Mouse (Mus musculus): ENCODE measurements at regions not wholly inside any gene's neighbourhood (a gene's known extent, or its start where the extent isn't known, plus 50 kb on each side); places are given as distances from the start of the nearest gene placed in this dataset.

DNA sequence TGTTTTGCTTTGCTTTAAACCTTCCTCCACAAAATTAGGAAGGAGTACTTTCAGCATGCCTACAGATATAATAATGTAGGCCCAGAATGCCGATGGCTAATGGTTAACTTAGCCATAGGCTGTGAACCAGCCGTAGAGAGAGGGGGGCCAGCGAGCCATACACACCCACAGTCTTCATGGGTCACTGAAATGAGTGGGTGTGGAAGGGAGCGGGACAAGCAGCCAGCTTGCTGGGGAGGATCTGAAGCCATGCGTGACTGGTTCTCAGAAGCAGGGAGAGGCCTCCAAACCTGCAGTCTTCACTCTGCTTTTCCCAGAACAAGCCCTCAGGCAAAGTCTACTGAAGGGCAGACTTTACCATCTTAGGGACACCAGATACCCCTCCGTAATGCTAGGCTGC lies 50.8 kb upstream of the Ptpn13 start:
- ATAC-seq (replicated peaks; ENCODE audit: insufficient number of reproducible peaks, low FRiP score, low TSS enrichment, low read depth) (no peak), DNase-seq (ENCODE audit: low spot score) (no peak)
- Histone ChIP-seq H3K9me3 (replicated peaks; ENCODE audit: control insufficient read depth, low read length) (no peaks in the 10 kb centered on the region), H3K27ac (replicated peaks; ENCODE audit: low read depth, low read length) (no peak overlapping the region), H3K36me3 (replicated peaks; ENCODE audit: control insufficient read depth, insufficient read depth, low read depth, low read length) (no peaks in the 10 kb centered on the region), H3K9ac (replicated peaks; ENCODE audit: low read length) (no peak overlapping the region), H3K4me3 (ENCODE audit: low read depth, low read length) (no peak overlapping the region), H3K4me2 (ENCODE audit: low read depth, low read length) (no peak overlapping the region), H3K4me1 (ENCODE audit: control insufficient read depth, insufficient read depth, low read length) (peaks cover 2% of the 10 kb centered on the region; the same call in 1 of the 2 replicates), H3K27me3 (ENCODE audit: control insufficient read depth, insufficient read depth, low read length) (no peaks in the 10 kb centered on the region)
- WGBS = 60% methylated on average over 6 of the region's 6 CpGs

DNA sequence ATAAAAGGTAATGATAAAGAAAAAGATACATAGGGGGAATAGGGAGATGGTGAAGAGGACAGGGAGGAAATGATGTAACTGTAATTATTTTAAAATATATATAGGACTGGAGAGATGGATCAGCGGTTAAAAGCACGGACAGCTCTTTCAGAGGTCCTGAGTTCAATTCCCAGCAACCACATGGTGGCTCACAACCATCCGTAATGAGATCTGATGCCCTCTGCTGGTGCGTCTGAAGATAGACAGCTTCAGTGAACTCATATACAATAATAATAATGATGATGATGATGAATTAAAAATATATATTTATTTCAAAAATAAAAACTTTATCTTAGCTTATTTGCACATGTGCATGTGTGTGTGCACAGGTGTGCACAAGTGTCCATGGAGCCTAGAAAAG lies 51.9 kb upstream of the Ptpn13 start:
- Histone ChIP-seq H3K27me3 (ENCODE audit: control insufficient read depth, insufficient read depth, low read length) (no peaks in the 10 kb centered on the region), H3K9me3 (replicated peaks; ENCODE audit: control insufficient read depth, low read length) (no peaks in the 10 kb centered on the region), H3K9ac (replicated peaks; ENCODE audit: low read length) (no peak overlapping the region), H3K27ac (replicated peaks; ENCODE audit: low read depth, low read length) (no peak overlapping the region), H3K4me2 (ENCODE audit: low read depth, low read length) (no peak overlapping the region), H3K36me3 (replicated peaks; ENCODE audit: control insufficient read depth, insufficient read depth, low read depth, low read length) (no peaks in the 10 kb centered on the region), H3K4me3 (ENCODE audit: low read depth, low read length) (no peak overlapping the region), H3K4me1 (ENCODE audit: control insufficient read depth, insufficient read depth, low read length) (peaks cover 2% of the 10 kb centered on the region; the same call in 1 of the 2 replicates)
- DNase-seq (ENCODE audit: low spot score) (no peak), ATAC-seq (replicated peaks; ENCODE audit: insufficient number of reproducible peaks, low FRiP score, low TSS enrichment, low read depth) (no peak)
- WGBS = 90% methylated on average over 4 of the region's 4 CpGs

DNA sequence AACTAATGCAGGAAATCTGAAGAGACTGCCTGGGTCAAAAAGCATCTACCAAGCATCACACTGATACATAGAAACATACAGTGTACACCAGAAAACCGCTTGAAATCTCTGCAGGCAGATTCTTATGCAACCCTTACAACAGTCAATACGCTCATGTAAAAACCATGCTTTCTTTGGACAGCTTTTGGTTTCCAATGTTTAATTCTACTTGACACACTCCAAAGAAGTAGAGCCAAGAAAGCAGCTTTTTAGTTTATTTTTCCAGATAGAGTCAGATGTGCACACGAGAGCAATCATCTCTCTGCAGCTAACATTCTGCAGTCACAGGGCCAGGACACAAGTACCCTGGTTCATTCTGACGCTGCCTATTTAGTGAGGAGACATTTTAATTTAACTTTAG lies 54.5 kb upstream of the Ptpn13 start:
- H3K4me3 ChIP-seq (ENCODE audit: low read depth, low read length) = no peak overlapping the region
- no peaks in the 10 kb centered on the region for H3K27me3 ChIP-seq (ENCODE audit: control insufficient read depth, insufficient read depth, low read length)
- H3K4me2 ChIP-seq (ENCODE audit: low read depth, low read length) = no peak overlapping the region
- H3K9ac ChIP-seq (replicated peaks; ENCODE audit: low read length) = no peak overlapping the region
- no peak for DNase-seq (ENCODE audit: low spot score)
- no peaks in the 10 kb centered on the region for H3K36me3 ChIP-seq (replicated peaks; ENCODE audit: control insufficient read depth, insufficient read depth, low read depth, low read length)
- no peaks in the 10 kb centered on the region for H3K4me1 ChIP-seq (ENCODE audit: control insufficient read depth, insufficient read depth, low read length)
- H3K9me3 ChIP-seq (replicated peaks; ENCODE audit: control insufficient read depth, low read length) = no peaks in the 10 kb centered on the region
- no peak for ATAC-seq (replicated peaks; ENCODE audit: insufficient number of reproducible peaks, low FRiP score, low TSS enrichment, low read depth)
- 75% methylated on average over 4 of the region's 4 CpGs for WGBS
- H3K27ac ChIP-seq (replicated peaks; ENCODE audit: low read depth, low read length) = no peak overlapping the region

GRCm38 (mm10) chr5:103368993-103369392 lies 56.0 kb upstream of the Ptpn13 start:
- no peak overlapping the region for H3K4me2 ChIP-seq (ENCODE audit: low read depth, low read length)
- DNase-seq (ENCODE audit: low spot score) (no peak), ATAC-seq (replicated peaks; ENCODE audit: insufficient number of reproducible peaks, low FRiP score, low TSS enrichment, low read depth) (no peak)
- no peak overlapping the region for H3K27ac ChIP-seq (replicated peaks; ENCODE audit: low read depth, low read length)
- no peaks in the 10 kb centered on the region for H3K9me3 ChIP-seq (replicated peaks; ENCODE audit: control insufficient read depth, low read length)
- H3K27me3 ChIP-seq (ENCODE audit: control insufficient read depth, insufficient read depth, low read length) = no peaks in the 10 kb centered on the region
- no peak overlapping the region for H3K9ac ChIP-seq (replicated peaks; ENCODE audit: low read length)
- H3K4me3 ChIP-seq (ENCODE audit: low read depth, low read length) = no peak overlapping the region
- 78% methylated on average over 10 of the region's 10 CpGs for WGBS
- H3K36me3 ChIP-seq (replicated peaks; ENCODE audit: control insufficient read depth, insufficient read depth, low read depth, low read length) = no peaks in the 10 kb centered on the region
- no peaks in the 10 kb centered on the region for H3K4me1 ChIP-seq (ENCODE audit: control insufficient read depth, insufficient read depth, low read length)

DNA sequence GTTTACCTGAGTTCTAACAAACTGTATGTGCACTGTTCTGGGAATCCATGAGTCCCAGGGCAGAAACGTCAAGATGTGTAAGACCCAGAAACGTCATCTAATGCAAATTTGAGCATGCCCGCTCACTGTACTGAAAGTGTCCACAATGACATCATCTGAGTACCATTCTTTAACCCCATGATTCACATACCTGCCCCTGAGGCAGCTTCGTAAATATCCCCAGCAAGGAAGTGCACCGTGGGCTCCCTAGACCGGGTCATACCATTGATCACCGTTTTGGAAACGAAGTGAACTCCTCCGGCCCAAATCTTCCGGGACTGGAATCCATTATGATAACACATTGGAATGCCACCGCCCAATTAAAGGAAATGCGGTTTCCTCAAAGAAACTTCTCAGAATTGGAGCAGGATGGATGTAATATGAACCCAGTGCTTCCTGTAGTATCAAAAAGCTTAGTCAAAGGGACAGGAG lies 57.8 kb upstream of the Ptpn13 start:
- Histone ChIP-seq H3K36me3 (replicated peaks; ENCODE audit: control insufficient read depth, insufficient read depth, low read depth, low read length) (no peaks in the 10 kb centered on the region), H3K4me1 (ENCODE audit: control insufficient read depth, insufficient read depth, low read length) (no peaks in the 10 kb centered on the region), H3K9ac (replicated peaks; ENCODE audit: low read length) (no peak overlapping the region), H3K4me2 (ENCODE audit: low read depth, low read length) (no peak overlapping the region), H3K4me3 (ENCODE audit: low read depth, low read length) (no peak overlapping the region), H3K27ac (replicated peaks; ENCODE audit: low read depth, low read length) (no peak overlapping the region), H3K9me3 (replicated peaks; ENCODE audit: control insufficient read depth, low read length) (no peaks in the 10 kb centered on the region), H3K27me3 (ENCODE audit: control insufficient read depth, insufficient read depth, low read length) (no peaks in the 10 kb centered on the region)
- ATAC-seq (replicated peaks; ENCODE audit: insufficient number of reproducible peaks, low FRiP score, low TSS enrichment, low read depth) (no peak; the same call in 1 of the 2 replicates), DNase-seq (ENCODE audit: low spot score) (peak; percentile 62)
- 44% methylated on average over 12 of the region's 12 CpGs for WGBS

GRCm38 (mm10) chr5:103365700-103366448 lies 59.1 kb upstream of the Ptpn13 start:
- ATAC-seq (replicated peaks; ENCODE audit: insufficient number of reproducible peaks, low FRiP score, low TSS enrichment, low read depth) = no peak

GRCm38 (mm10) chr5:103364791-103365699 lies 59.9 kb upstream of the Ptpn13 start:
- H3K9me3 ChIP-seq (replicated peaks; ENCODE audit: control insufficient read depth, low read length) = no peaks in the 10 kb centered on the region
- no peaks in the 10 kb centered on the region for H3K4me1 ChIP-seq (ENCODE audit: control insufficient read depth, insufficient read depth, low read length)
- no peak overlapping the region for H3K9ac ChIP-seq (replicated peaks; ENCODE audit: low read length)
- ATAC-seq (replicated peaks; ENCODE audit: insufficient number of reproducible peaks, low FRiP score, low TSS enrichment, low read depth) (no peak), DNase-seq (ENCODE audit: low spot score) (no peak)
- no peaks in the 10 kb centered on the region for H3K27me3 ChIP-seq (ENCODE audit: control insufficient read depth, insufficient read depth, low read length)
- no peak overlapping the region for H3K27ac ChIP-seq (replicated peaks; ENCODE audit: low read depth, low read length)
- no peak overlapping the region for H3K4me3 ChIP-seq (ENCODE audit: low read depth, low read length)
- no peaks in the 10 kb centered on the region for H3K36me3 ChIP-seq (replicated peaks; ENCODE audit: control insufficient read depth, insufficient read depth, low read depth, low read length)
- no peak overlapping the region for H3K4me2 ChIP-seq (ENCODE audit: low read depth, low read length)
- WGBS = 84% methylated on average over 21 of the region's 21 CpGs

More at GRCm38 (mm10) chr5:103365700-103366448, 59.1 kb upstream of the Ptpn13 start:
- Histone ChIP-seq H3K27ac (replicated peaks; ENCODE audit: low read depth, low read length) (no peak overlapping the region), H3K36me3 (replicated peaks; ENCODE audit: control insufficient read depth, insufficient read depth, low read depth, low read length) (no peaks in the 10 kb centered on the region), H3K9me3 (replicated peaks; ENCODE audit: control insufficient read depth, low read length) (no peaks in the 10 kb centered on the region), H3K27me3 (ENCODE audit: control insufficient read depth, insufficient read depth, low read length) (no peaks in the 10 kb centered on the region), H3K4me2 (ENCODE audit: low read depth, low read length) (no peak overlapping the region), H3K4me3 (ENCODE audit: low read depth, low read length) (no peak overlapping the region), H3K9ac (replicated peaks; ENCODE audit: low read length) (no peak overlapping the region), H3K4me1 (ENCODE audit: control insufficient read depth, insufficient read depth, low read length) (no peaks in the 10 kb centered on the region)
- WGBS = 89% methylated on average over 19 of the region's 19 CpGs
- no peak for DNase-seq (ENCODE audit: low spot score)

GRCm38 (mm10) chr5:103360775-103361247 lies 64.2 kb upstream of the Ptpn13 start:
- H3K4me2 ChIP-seq (ENCODE audit: low read depth, low read length) = no peak overlapping the region
- no peak for DNase-seq (ENCODE audit: low spot score)
- H3K36me3 ChIP-seq (replicated peaks; ENCODE audit: control insufficient read depth, insufficient read depth, low read depth, low read length) = no peaks in the 10 kb centered on the region

More at GRCm38 (mm10) chr5:103360775-103361247, 64.2 kb upstream of the Ptpn13 start:
- H3K9ac ChIP-seq (replicated peaks; ENCODE audit: low read length) = no peak overlapping the region
- H3K27me3 ChIP-seq (ENCODE audit: control insufficient read depth, insufficient read depth, low read length) = no peaks in the 10 kb centered on the region
- no peaks in the 10 kb centered on the region for H3K4me1 ChIP-seq (ENCODE audit: control insufficient read depth, insufficient read depth, low read length)
- WGBS = 77% methylated on average over 13 of the region's 13 CpGs
- no peak overlapping the region for H3K27ac ChIP-seq (replicated peaks; ENCODE audit: low read depth, low read length)
- H3K9me3 ChIP-seq (replicated peaks; ENCODE audit: control insufficient read depth, low read length) = no peaks in the 10 kb centered on the region
- ATAC-seq (replicated peaks; ENCODE audit: insufficient number of reproducible peaks, low FRiP score, low TSS enrichment, low read depth) = no peak
- no peak overlapping the region for H3K4me3 ChIP-seq (ENCODE audit: low read depth, low read length)

Data from embryonic facial prominence, embryonic 11.5 days (tissue).